Mouse (Mus musculus) R1 (cell line): ENCODE measurements at regions not wholly inside any gene's neighbourhood (a gene's known extent, or its start where the extent isn't known, plus 50 kb on each side); places are given as distances from the start of the nearest gene placed in this dataset.
A peak's percentile ranks its signal among the peaks of the same experiment; 100 is the strongest.

Experiments used
- DNase-seq: peaks from one replicate; pipeline ENCODE4 v3.0.0-alpha.2; 2018; ENCODE audit warnings: low read depth, low spot score

DNA sequence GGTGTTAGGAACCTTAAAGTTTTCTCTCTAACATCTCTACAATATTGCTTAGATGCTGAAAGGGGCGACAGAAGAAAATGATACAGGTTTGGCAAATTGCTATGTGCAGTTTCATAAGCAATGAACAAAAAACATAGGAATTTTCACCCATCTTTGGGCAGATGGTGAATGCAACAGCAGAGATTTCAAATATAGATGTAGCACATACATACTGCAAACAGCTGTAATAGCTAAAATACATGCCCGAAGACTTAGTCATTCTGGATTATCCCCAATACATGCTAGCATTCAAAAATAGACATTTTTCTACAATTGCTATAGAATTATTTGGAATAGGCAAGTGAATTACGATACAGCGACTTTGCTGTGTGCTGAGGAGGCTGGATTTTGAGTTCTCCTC, 544.1 kb downstream of the D3Ertd751e start:
- DNase-seq: no peak

DNA sequence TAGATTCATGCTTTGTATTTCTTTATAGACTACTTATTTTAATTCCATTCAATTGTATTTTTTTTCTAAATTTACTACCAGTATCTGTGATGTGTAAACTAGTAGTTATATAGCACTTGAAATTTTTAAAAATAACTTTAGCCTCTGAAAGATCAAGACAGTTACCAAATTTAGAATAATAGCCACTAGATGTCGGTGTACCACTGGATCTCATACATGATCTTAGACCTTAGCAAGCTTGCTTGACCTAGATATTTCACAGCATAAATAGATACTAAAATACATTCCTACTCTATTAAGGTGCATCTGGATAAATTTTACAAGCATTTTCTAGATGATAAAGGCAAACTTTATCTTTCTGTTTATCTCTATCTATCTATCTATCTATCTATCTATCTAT, 570.0 kb downstream of the D3Ertd751e start:
- no peak for DNase-seq

DNA sequence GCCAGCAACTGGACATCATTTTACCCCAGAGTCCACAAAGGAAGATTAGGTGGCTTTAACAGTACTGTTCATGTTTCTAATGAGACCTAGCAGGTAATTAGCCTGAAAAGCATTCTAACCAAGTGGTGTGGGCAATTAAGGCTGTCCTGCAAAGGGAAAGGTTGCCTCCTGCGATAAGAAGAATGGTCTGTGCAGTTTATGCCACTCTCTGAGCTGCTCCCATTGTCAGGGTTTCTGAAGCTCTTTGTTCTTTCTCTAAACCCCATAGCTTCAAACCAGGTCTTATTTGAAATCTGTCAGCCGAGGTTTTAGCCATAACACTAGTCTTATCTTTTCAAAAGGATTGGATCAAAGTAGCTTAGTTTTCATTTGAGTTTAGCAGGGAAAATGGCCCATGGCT, 585.3 kb downstream of the D3Ertd751e start:
- DNase-seq: no peak

DNA sequence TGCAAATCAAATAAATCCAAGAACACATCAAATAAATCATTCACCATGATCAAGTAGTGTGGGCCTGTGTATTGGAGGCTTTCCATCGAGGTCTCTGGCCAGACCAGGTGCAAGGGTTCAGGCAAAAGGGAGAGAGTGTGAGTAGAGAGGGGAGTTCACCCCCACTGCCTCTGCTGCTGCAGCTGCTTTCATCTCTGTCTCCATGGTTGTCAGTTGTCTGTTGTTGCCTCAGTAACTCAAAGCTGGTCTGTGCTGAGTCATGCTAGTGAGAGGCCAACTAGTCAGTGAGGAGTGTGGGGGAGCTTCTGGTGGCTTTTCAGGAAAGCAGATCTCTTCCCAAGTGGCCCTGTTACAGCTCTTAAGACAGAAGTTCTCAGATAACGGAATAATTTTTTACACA, 600.4 kb downstream of the D3Ertd751e start:
- peak; percentile 1 for DNase-seq

GRCm38 (mm10) chr3:42376785-42377184, 634.4 kb downstream of the D3Ertd751e start:
- DNase-seq: no peak

DNA sequence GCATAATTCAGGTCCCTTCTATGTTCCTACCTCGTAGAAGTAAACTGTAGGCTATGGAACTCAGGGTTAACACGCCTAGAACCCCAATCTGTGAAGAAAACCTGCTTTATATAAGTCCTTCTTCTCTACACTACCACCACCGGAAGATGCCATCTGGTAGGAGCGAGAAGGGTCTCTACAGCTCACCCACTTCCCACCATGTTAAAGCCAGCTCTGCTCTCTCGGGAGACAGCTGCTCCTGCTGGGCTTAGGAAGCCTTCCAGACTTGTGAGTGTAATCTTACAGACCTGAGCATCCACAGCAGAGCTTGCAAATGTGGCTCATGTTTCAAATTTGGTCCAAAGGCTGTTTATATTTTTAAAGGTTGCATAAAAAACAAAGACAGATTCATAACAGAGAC, 639.7 kb downstream of the D3Ertd751e start:
- no peak for DNase-seq

GRCm38 (mm10) chr3:42402716-42403115, 660.3 kb downstream of the D3Ertd751e start:
- no peak for DNase-seq

DNA sequence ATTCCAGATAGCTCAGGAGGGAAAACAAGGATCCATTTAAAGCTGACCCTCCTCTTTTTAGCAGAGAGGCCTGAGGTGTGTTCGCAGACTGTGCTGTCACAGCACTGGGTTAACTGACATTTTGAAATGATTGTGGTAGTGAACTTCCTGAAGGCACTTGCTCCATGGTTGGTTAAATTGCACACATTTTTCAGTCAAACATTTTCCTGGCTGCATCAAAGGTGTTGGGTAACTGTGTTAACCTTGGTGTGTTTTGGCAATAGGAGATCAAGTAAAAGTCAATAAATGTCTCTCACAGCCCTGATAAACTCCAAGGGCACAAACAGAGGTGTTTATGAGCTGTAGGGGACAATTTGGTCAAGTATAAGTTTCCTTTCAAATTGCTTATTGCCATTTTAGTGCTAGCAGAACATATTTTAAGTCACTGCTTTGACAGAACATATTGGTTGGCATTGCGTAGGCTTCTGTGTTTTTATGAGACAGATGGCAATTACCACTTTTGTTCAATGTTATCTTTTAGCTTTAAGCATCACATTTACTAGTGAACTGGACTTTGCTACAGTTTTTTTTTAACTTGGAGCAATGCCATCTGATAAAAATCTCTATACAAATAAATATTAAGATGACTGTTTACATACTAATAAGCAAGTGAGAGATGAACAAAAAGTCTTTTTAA, 666.7 kb downstream of the D3Ertd751e start:
- DNase-seq: no peak

- DNase-seq: no peak
Observed at GRCm38 (mm10) chr3:42427363-42427762, 685.0 kb downstream of the D3Ertd751e start.

DNA sequence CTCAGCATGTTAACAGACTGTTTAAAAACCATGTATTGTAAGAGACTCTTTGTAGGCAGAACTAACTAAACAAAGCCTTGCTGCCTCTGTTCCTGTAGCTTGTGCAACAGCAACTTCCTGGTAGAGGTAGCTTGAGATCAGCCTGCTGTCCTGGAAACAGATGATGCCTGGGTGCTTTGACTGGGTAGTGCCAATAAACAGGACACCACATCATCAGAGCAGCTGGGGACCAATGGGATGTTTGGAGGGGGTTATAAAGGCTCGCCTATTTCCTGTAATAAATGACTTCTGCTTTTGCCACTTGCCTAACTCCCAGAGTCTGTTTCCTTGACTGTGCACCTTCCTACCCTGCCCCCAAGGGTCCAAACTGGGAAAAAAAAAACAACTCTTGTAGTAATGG, 707.2 kb downstream of the D3Ertd751e start:
- DNase-seq: no peak

DNA sequence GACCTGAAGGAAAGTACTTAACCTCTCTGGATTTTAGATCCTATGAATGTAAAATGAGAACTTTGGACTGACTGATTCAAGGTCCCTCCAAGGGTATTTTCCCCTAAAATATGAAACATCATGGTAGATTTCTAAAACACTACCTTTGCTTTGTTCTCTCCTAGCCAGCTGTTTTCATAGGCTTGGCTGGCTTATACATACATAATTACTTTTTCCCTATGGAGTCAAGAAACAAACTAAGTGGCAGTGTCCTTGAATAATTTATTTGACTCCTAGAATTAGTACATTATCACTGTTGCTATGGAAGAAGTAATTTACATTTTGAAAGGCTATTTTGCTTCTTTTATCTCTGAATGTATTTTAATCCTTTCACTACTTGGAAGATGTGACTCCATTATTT, 721.9 kb downstream of the D3Ertd751e start:
- DNase-seq: no peak

- DNase-seq: no peak
Observed at GRCm38 (mm10) chr3:42467125-42467524, 724.7 kb downstream of the D3Ertd751e start.

DNA sequence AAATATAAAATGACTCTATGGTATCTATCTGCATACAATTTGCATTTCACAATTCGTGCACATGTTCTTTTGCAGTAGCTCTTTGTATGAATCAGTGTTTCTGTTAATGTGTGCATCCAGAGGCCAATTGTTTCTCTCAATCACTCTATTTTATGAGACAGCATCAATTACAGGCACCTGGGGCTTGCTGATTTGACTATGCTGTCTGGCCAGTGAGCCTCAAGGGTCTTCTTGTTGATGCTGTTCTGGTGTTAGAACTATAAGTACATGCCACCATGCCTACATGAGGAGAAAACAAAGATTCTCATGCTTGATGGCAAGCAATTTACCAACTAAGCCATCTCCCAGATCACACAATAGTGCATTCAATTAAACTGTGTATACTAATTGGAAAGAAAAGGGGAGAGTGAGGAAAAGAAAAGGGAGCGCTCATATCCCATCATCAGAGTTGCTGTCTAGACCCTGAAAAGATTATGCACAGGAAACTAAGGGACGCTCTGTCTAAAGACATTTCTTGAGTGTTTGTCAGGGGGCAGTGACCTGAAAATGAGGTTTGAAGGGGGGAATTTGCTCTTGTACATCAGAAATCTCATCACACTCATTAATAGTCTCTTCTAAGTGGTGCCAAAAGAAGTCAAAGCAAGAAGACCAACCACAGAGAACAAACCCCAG, 772.6 kb downstream of the D3Ertd751e start:
- no peak for DNase-seq

- DNase-seq: no peak
Observed at GRCm38 (mm10) chr3:42516286-42516685, 773.9 kb downstream of the D3Ertd751e start.

- DNase-seq: no peak
Observed at GRCm38 (mm10) chr3:42531397-42531796, 789.0 kb downstream of the D3Ertd751e start.

DNA sequence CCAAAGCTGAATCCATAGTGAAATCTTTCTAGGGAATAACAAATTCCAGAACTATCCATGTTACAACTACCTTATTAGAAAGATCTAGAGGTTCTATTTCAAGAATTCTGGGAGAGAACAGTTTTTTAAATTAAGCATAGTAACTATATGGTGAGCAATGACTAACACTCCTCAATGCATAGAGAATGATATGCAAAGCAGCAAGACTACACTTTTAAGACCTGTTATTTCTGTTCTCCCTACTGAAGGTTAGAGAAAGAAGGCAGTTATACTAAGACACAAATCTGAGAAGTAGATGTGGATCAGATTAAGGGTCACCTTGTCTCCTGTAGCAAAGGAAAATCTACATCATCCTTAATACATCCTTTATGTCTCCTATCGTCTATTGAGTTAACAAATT, 824.3 kb downstream of the D3Ertd751e start:
- no peak for DNase-seq

DNA sequence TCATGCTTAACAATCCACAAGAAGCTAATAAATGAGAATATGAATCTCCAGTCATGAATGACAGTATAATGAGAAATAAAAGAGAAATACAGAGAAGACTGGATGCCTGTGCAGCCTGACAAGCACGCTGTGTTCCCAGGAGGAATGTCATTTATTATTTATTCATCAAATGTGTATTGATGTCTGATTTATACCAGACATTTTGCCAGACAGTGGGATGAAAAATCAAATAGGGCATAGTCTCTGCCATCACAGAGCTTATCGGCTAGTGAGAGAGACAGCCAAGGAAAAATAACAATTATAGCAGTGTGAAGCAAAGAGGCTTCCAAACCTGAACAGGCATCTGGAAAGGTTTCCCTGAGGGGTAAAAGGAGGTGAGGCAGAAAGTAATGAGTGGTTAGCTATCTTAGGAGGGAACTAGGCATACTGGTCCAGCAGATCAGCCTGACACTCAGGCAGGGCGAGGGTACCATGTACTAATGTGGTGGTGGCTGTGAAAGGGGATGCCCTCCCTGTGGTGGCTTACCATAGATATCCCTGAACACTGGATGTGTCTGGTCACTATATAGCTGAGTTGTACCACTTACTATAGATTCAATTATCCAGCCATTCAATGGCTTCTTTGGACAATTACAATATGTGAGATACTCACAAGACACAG, 828.1 kb downstream of the D3Ertd751e start:
- DNase-seq: no peak

GRCm38 (mm10) chr3:42571877-42572459, 829.6 kb downstream of the D3Ertd751e start:
- DNase-seq: no peak

DNA sequence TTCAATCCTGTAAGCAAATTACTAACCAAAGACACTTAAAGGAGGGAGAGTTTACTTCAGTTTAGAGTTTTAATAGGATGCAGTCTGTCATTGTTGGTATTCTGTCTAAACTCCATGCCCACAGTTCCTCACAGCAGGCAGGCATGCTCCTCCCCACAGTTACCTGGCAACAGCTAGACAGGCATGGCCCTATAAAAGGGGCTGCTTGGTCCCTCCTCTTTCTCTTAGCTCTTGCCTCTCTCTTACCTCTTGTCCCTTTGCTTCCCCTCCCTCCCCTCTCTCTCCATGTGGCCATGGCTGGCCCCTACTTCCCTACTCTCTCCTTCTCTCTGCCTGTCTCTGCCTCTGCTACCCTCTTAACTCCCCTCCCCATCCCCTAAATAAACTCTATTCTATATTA, 830.7 kb downstream of the D3Ertd751e start:
- peak; percentile 16 for DNase-seq

DNA sequence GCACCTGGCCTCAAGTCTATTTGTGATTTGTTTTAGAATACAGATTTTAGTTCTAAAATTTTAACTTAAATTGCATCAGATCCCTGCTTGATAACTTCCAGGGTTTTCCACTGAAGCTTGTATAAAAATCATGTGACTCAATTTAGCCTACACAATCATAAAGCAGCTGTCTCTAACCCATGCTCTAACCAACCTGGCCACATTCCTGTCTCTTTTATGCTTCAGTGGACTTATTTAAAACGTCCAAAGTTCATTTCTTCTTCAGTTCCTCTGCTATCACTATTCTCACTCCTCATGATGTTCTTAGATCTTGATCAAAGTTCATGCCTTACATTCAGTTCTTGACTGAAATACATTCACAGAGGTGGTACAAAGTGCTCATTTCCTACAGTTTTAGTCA, 839.9 kb downstream of the D3Ertd751e start:
- DNase-seq: no peak

DNA sequence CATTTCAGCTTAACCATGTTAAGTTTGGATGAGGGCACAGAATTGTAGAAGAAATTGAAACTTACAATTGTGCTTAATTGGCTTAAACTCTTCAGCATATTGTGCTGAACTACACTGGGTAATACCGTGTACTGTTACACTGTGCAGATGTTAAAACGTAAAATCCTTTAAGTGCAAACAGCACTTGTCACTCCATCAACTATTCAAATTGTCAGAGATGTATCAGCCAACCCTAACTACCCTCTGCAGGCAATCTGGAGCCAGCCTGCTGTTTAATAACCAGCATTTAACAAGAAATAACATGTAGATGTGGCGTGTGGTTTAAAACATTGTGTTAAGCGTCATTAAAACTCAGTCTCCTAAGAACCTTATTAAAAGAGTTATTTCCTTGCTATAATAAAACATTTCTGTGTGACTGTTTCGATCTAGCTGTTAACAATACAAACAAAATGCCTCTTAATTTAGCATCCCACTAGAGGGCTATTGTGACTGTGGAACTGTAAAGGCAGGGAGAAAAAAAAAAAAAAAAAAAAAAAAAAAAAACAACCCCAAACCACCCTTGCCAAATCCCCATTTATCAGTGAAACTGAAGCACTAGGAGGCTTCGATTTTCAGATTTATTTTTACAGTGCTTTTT, 845.0 kb downstream of the D3Ertd751e start:
- no peak for DNase-seq

- DNase-seq: no peak
Observed at GRCm38 (mm10) chr3:42589516-42589915, 847.1 kb downstream of the D3Ertd751e start.
